Comparison of ENCODE assay signal across 16 mouse cellular contexts in genomic region chr7:95924805-95925204, GRCm38 (mm10).
"Had no signal": no experiment of that assay in that cellular context is flagged by ENCODE, and none has a peak within 500 bp of the region (broad histone marks: within the 10 kb centered on the region; RNA-seq: fewer than 3 reads in every experiment).

No protein-coding gene starts in this region.

- H3K9ac ChIP-seq: lung, embryonic 15.5 days; midbrain, embryonic 13.5 days; midbrain, embryonic 15.5 days; neural tube, embryonic 12.5 days; stomach, embryonic 15.5 days had no signal

- H3K9me3 ChIP-seq: lung, embryonic 15.5 days; midbrain, embryonic 13.5 days; midbrain, embryonic 15.5 days; neural tube, embryonic 12.5 days; stomach, embryonic 15.5 days had no signal

- H3K4me1 ChIP-seq: lung, embryonic 15.5 days; megakaryocyte, embryonic 14.5 days; midbrain, embryonic 13.5 days; midbrain, embryonic 15.5 days; neural tube, embryonic 12.5 days; stomach, embryonic 15.5 days had no signal

- DNase-seq: lung, adult 2 months; lung, postnatal 14 days; lung, postnatal 36 days; right cerebral cortex, postnatal 14 days; thymus, adult 2 months; thymus, postnatal 36 days had no signal

- H3K36me3 ChIP-seq: lung, embryonic 15.5 days; midbrain, embryonic 13.5 days; midbrain, embryonic 15.5 days; neural tube, embryonic 12.5 days; stomach, embryonic 15.5 days had no signal

- ATAC-seq: lung, postnatal 0 days; midbrain, embryonic 13.5 days; midbrain, embryonic 15.5 days had no signal

- H3K27ac ChIP-seq: lung, embryonic 15.5 days; macrophage; midbrain, embryonic 13.5 days; midbrain, embryonic 15.5 days; neural tube, embryonic 12.5 days; stomach, embryonic 15.5 days; stomach, postnatal 0 days had no signal

- H3K27me3 ChIP-seq: lung, embryonic 15.5 days; megakaryocyte, embryonic 14.5 days; midbrain, embryonic 13.5 days; midbrain, embryonic 15.5 days; neural tube, embryonic 12.5 days; stomach, embryonic 15.5 days had no signal

- H3K4me3 ChIP-seq: lung, embryonic 15.5 days; megakaryocyte, embryonic 14.5 days; midbrain, embryonic 13.5 days; midbrain, embryonic 15.5 days; neural tube, embryonic 12.5 days; stomach, embryonic 15.5 days had no signal

- H3K4me2 ChIP-seq: lung, embryonic 15.5 days; midbrain, embryonic 11.5 days; midbrain, embryonic 13.5 days; midbrain, embryonic 15.5 days; neural tube, embryonic 12.5 days; stomach, embryonic 15.5 days had no signal
